Mouse (Mus musculus): ENCODE data around the gene Ppp4r4.
"Not testable (repeated sequence)": the region's sequence is repeated elsewhere in the genome, so short reads cannot be mapped to it uniquely, and the experiment has no call there.

The Ppp4r4 gene

DNA sequence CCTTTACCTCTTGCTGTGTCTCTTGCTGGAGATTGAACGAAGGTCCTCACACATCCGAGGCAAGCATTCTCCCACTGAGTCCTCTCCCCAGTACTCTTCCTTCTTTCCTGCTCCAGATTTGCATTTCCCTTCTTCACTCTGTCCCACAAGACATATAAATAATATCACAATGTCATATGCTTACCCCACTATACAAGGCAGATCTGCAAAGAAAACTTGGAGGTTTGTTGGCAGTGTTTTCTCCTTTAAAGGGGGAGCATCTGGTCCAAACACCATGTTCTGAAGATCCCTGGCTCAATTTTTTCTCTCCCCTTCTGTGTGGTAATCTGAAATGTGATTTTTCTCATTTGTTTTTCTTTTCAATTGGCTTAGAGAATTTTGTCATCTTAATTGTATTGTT is 102.3 kb downstream of the Ppp4r4 start:
- DNase-seq (ENCODE audit: low spot score in 2 of 2), result no peak

DNA sequence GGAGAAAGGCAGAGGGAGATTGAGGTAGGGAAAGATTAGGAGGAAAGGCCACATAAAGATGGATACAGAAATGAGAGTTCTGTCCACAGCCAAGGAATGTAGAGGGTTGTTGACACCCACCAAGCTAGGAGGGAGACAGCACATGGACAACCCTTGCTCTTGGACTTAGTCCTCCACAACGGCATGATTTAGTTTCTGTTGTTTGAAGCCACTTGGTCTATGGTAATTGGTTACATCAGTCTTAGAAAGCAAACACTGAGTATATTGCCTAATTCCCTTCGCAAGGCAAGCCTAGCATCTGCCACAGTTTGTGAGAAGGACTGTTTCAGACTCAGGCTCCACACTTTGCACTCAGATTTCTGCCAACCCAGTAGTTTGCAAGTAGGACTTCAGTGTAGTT is 103.8 kb downstream of the Ppp4r4 start:
- no peak for DNase-seq (ENCODE audit: low spot score in 2 of 2)

DNA sequence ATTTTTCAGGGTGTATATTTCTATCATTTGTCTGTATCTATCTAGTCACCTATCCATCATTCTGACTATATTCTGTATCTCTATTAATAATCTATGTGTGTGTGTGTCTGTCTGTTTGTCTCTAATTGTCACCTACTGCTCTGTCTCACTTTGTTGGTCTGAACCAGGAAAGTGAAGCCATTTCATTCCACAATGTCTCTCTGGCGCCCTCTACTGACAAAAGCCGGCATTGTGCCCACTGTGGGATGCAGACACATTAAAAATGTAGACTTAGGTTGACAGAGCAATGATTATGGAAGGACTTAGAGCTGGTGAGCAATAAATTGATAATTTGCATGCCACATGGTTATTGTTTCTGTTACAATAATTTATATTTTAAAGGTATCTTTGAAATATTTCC is 111.3 kb downstream of the Ppp4r4 start:
- peak; percentile 55 to 90 for DNase-seq (ENCODE audit: low spot score in 2 of 2)

DNA sequence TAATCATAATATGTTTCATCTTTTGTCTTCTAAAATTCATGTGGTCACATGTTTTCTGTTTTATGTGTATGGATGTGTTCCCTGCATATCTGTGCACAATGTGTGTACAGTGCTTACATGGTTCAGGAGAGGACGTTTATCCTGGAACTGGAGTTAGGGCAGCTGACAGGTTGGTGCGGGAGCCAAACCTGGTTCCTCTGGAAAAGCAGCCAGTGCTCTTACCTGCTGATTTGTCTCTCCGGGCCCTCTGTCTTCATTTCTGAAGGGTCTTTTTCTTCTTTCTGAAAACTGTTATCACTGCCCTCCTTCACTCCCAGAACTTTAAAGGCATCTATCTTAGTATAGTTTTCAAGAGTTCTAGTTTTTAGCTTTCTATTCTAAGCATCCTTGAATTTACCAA is 111.7 kb downstream of the Ppp4r4 start:
- no peak for DNase-seq (ENCODE audit: low spot score in 2 of 2)

DNA sequence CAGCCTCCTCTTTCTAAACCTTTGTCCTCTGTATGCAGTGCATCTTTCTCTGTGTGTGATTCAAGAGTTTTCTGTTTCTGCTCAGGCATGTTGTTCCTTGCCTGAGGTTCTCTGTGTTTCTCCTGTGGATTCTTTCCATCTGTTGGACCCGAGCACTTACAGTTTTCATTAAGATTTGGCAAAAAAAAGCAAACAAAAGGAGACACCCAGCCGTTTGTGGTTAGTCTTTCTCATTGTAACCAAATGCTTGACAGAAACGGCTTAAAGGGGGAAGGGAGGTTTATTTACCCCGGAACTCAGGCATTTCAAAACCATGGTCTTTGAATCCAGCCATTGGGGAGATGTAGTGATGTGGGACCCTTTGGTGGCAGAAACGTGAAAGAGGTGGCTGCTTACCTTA is 112.5 kb downstream of the Ppp4r4 start:
- DNase-seq (ENCODE audit: low spot score in 2 of 2), result no peak

DNA sequence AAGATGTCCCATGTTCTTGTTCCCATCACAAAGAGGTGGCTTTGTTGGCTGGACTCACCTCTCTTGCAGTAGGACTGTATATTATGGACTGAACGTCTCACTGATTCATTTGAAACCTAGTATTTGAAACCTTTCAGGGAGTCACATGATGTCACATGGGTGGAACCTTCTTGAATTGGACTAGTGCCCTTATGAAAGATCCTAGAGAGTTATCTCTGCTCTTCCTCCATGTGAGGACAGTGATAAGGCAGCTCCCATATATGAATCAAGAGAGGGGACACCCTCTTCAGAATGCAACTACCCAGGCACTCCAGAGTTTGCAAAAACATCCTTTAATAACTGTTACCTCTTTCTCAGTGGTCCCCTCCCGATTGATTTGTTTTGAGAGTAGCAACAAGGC is 114.2 kb downstream of the Ppp4r4 start:
- DNase-seq (ENCODE audit: low spot score in 2 of 2), result no peak

DNA sequence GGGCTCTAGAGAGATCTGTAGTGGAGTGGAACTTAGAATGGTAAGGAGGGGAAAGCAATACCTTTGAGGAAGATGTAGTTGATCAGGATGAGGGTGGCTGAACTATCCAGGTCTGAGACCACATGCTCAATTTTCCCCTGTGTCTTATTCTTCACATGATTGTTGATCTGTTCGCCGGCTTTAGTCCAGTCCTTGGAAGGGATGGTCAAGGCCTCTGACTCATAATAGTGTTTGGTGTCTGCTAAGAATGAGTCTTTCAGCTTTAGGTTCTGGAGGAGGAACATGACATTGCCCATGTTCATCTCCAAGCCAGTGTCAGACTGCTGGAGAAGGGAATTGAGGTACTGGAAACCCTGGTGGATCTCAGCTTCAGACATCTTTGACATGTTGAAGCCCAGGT is 121.8 kb downstream of the Ppp4r4 start:
- DNase-seq (ENCODE audit: low spot score in 2 of 2), result no peak

DNA sequence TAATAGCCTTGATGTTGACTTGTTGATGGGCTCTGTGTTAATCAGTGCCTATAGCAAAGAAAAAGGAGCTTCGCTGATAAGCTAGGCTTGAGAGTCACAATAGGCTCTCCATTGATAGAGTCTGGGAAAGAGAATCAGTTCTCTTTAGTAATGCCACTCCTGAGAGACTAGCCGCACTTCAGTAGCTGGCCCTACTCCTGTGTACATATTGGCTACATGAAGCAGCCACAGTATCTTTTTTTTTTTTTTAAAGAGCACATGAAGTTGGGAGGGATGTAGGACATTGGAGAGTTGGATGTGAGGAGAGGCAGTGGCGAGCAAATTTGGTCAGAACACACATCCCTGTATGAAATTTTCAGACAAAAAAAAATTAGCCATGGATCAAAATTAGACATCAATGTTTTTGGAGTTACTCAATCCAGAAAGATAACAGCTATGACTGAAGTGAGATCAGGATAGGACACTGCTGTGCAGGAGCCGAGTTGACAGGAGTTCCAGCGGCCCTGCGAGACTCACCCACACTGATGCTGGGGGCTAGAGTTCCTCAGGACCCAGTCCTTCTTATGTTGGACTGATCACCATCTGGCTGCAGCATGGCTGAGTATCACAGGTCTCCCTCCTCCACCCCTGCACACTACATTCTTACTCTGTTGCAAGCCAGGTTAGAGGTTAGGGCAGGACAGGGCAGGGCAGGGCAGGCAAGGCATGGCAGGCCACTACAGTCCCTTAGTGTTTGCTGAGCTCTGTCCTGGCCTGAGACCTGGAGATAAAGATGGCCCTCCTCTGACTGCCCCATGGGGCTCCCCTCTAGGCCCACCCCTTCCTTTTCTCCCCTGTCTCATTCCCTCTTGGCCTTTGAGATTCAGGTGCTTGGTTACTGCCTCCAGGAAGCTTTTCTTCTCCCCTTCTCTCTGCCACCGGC is 123.3 kb downstream of the Ppp4r4 start:
- no peak for DNase-seq (ENCODE audit: low spot score in 2 of 2)

DNA sequence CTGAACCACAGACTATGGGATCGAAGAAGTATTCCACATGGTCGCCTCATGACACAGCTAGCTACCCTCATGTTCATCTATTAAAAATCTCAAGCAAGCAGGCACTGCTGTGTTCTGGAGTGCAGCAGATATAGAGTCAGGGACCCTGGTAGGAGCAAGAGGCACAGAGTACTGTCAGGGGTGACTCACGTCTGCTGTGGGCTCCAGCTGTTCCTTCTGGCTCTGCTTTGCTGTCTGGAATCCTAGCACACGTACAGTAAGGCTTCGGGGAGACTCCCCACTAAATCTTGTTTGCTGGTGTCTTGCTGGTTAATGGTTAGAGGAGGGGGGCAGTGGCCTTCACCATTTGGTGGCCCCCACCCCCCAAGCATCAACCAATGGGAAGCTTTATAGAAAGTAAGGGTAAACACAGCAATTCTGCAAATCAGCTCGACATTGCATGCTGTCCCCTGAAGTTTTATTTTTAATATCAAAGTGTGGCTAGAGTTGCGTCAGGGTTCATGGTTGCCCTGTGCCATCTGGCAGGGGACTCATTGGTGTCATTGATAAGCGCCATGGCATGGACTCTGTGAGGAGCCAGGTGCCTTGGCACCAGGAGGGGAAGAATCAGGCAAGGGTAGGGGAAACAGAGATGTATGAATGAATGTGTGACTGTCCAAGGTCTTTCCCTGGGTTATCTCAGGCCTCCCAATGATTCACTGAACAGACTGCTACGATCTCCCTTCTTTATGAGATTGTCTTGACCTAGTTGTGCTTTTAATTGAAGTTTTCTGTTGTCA is 125.0 kb downstream of the Ppp4r4 start, which contains the start of gene Serpina6:
TSS of gene Serpina6 (minus strand) at position 365 of the 779 bp plus-strand sequence.
- no peak for DNase-seq (ENCODE audit: low spot score in 2 of 2)

DNA sequence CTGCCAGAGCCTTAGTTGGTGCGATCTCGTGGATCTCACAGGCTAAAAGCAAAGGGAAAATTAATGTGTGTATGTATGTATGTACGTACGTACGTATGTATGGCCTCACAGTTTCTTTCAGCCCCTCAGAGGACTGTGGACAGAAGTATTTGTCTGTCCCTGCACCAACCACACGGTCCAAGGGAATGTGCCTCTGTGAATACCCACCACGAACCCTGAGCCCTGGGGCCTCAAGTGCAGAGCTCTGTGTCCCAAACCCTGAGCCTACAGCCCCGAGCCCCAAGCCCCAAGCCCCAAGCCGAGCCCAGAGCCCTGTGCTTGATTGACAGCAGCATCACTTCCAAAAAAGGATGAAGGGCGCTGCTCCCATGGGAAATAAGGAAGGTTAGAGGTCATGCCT is 125.9 kb downstream of the Ppp4r4 start:
- no peak for DNase-seq (ENCODE audit: low spot score in 2 of 2)

DNA sequence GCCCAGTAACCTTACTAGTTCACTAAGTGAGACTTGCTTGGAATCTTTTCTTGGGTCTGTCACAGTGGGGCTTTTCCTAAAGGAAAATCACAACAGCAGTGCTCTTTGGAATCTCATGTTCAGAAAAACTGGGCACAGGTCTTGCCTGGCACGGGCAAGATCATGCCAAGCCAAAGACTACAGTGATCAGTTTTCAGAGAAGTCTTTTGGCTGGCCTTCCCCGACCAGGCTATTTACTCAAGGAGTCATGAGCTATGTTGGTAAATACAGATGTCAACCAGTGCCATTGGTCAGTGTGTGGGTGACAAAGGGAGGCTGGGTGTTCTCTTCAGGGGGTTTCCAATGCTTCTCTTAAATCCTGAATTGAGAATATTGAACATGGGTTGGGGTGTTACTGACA is 127.1 kb downstream of the Ppp4r4 start:
- no peak for DNase-seq (ENCODE audit: low spot score in 2 of 2)

DNA sequence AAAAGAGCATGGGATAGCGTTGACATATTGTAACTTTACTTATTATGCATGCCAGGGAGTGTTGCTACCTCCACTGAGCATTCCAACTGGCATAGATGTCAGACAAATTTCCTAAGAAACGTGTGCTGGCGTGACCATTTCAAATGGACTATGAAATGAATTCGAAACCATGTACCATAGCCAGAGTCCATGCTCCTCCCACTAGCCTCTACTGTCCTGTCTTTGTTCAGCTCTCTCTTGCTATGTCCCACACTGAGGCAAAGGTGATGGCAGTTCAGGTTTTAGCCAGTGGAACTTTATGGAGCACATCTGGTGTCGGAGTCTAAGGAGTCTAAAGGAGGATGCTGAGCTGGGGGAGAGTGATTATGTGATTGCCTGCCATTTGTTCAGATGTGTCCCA is 128.0 kb downstream of the Ppp4r4 start:
- DNase-seq (ENCODE audit: low spot score in 2 of 2), result no peak

DNA sequence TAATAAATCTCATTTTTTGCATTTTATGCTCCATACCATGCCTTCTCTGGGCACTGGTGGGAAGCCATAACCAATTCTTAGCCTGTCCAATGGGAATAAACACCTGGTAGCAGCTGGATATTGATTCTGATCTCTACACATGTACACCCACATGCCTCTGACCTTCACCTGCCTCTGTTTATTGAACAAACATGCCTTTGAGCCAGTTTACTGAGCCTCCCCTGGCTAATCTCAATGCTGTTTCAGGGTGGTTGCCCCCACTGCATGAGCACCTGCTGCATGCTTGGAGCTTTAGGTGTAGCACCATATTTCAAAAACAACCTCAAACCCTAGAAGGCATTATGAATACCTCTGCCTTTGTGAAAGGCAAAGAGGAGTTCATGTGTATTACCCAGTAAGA is 130.0 kb downstream of the Ppp4r4 start:
- not testable (repeated sequence) for DNase-seq (ENCODE audit: low spot score in 2 of 2)
